Mouse (Mus musculus): Measurements from ENCODE around the gene Uxs1. TPM values are rescaled to one million over a fixed set of nuclear protein-coding genes. Genes with fewer than 3 reads are reported as not detected.
A peak's percentile ranks its signal among the peaks of the same experiment; 100 is the strongest.

Uxs1 gene
- polyA plus RNA-seq, 1 experiment from 2014 or later = 18.2 TPM

GRCm38 (mm10) chr1:43826628-43827001, 985 bp downstream of the Uxs1 start:
- H3K9me3 ChIP-seq = no peaks in the 10 kb centered on the region
- 0% methylated on average over 3 of the region's 3 CpGs for WGBS
- H3K9ac ChIP-seq = peak overlapping the region; percentile 91
- H3K4me2 ChIP-seq = peak overlapping the region; percentile 97
- no peaks in the 10 kb centered on the region for H3K27me3 ChIP-seq
- peak overlapping the region; percentile 92 for H3K4me3 ChIP-seq
- peaks cover 39% of the 10 kb centered on the region for H3K4me1 ChIP-seq (replicated peaks)
- H3K27ac ChIP-seq (replicated peaks) = peak overlapping the region; percentile 94
- ATAC-seq (ENCODE audit: low read depth) = no peak
- no peaks in the 10 kb centered on the region for H3K36me3 ChIP-seq

GRCm38 (mm10) chr1:43823406-43823805, 4.2 kb downstream of the Uxs1 start:
- no peak overlapping the region for H3K9ac ChIP-seq
- no peaks in the 10 kb centered on the region for H3K9me3 ChIP-seq
- H3K4me3 ChIP-seq = no peak overlapping the region
- no peak overlapping the region for H3K4me2 ChIP-seq
- no peaks in the 10 kb centered on the region for H3K36me3 ChIP-seq
- H3K27ac ChIP-seq (replicated peaks) = no peak overlapping the region
- H3K4me1 ChIP-seq (replicated peaks) = peaks cover 44% of the 10 kb centered on the region
- no peak for ATAC-seq (ENCODE audit: low read depth)
- no peaks in the 10 kb centered on the region for H3K27me3 ChIP-seq
- 62% methylated on average over 1 of the region's 1 CpGs for WGBS

- ATAC-seq (ENCODE audit: low read depth) = no peak
- H3K9ac ChIP-seq = no peak overlapping the region
- H3K27ac ChIP-seq (replicated peaks) = no peak overlapping the region
- no peaks in the 10 kb centered on the region for H3K36me3 ChIP-seq
- H3K4me3 ChIP-seq = no peak overlapping the region
- H3K27me3 ChIP-seq = no peaks in the 10 kb centered on the region
- H3K9me3 ChIP-seq = no peaks in the 10 kb centered on the region
- H3K4me1 ChIP-seq (replicated peaks) = peaks cover 41% of the 10 kb centered on the region
- no peak overlapping the region for H3K4me2 ChIP-seq
- WGBS = 81% methylated on average over 5 of the region's 5 CpGs
These were observed 5.0 kb downstream of the Uxs1 start for GRCm38 (mm10) chr1:43822586-43822985.

GRCm38 (mm10) chr1:43821804-43822203, 5.8 kb downstream of the Uxs1 start:
- Histone ChIP-seq H3K9me3 (no peaks in the 10 kb centered on the region), H3K9ac (no peak overlapping the region), H3K27ac (replicated peaks) (no peak overlapping the region), H3K36me3 (no peaks in the 10 kb centered on the region), H3K4me2 (no peak overlapping the region), H3K27me3 (no peaks in the 10 kb centered on the region), H3K4me1 (replicated peaks) (peaks cover 40% of the 10 kb centered on the region), H3K4me3 (no peak overlapping the region)
- ATAC-seq (ENCODE audit: low read depth) = no peak
- WGBS = 92% methylated on average over 1 of the region's 1 CpGs

- no peak overlapping the region for H3K27ac ChIP-seq (replicated peaks)
- no peaks in the 10 kb centered on the region for H3K9me3 ChIP-seq
- no peak for ATAC-seq (ENCODE audit: low read depth)
- H3K9ac ChIP-seq = no peak overlapping the region
- peaks cover 29% of the 10 kb centered on the region for H3K4me1 ChIP-seq (replicated peaks)
- H3K4me2 ChIP-seq = no peak overlapping the region
- no peak overlapping the region for H3K4me3 ChIP-seq
- WGBS = 56% methylated on average over 1 of the region's 1 CpGs
- H3K27me3 ChIP-seq = no peaks in the 10 kb centered on the region
- H3K36me3 ChIP-seq = no peaks in the 10 kb centered on the region
These were observed 7.0 kb downstream of the Uxs1 start for GRCm38 (mm10) chr1:43820571-43820970.

- no peak overlapping the region for H3K4me3 ChIP-seq
- WGBS = 73% methylated on average over 2 of the region's 2 CpGs
These were observed 8.5 kb downstream of the Uxs1 start for GRCm38 (mm10) chr1:43819091-43819490.

GRCm38 (mm10) chr1:43818356-43818755, 9.2 kb downstream of the Uxs1 start:
- Histone ChIP-seq H3K4me1 (replicated peaks) (peaks cover 13% of the 10 kb centered on the region; the same call in 1 of the 2 replicates), H3K36me3 (no peaks in the 10 kb centered on the region), H3K9ac (no peak overlapping the region), H3K9me3 (no peaks in the 10 kb centered on the region), H3K27me3 (no peaks in the 10 kb centered on the region), H3K27ac (replicated peaks) (no peak overlapping the region), H3K4me2 (no peak overlapping the region), H3K4me3 (no peak overlapping the region)
- WGBS = 90% methylated on average over 4 of the region's 4 CpGs
- ATAC-seq (ENCODE audit: low read depth) = no peak

More at GRCm38 (mm10) chr1:43819091-43819490, 8.5 kb downstream of the Uxs1 start:
- H3K9ac ChIP-seq = no peak overlapping the region
- H3K4me1 ChIP-seq (replicated peaks) = peaks cover 17% of the 10 kb centered on the region; the same call in 1 of the 2 replicates
- no peak overlapping the region for H3K4me2 ChIP-seq
- no peak overlapping the region for H3K27ac ChIP-seq (replicated peaks)
- H3K27me3 ChIP-seq = no peaks in the 10 kb centered on the region
- H3K36me3 ChIP-seq = no peaks in the 10 kb centered on the region
- no peaks in the 10 kb centered on the region for H3K9me3 ChIP-seq
- ATAC-seq (ENCODE audit: low read depth) = no peak

- WGBS = 92% methylated on average over 1 of the region's 1 CpGs
- ATAC-seq (ENCODE audit: low read depth) = no peak
- no peak overlapping the region for H3K27ac ChIP-seq (replicated peaks)
These were observed 15.8 kb downstream of the Uxs1 start for GRCm38 (mm10) chr1:43811764-43812163.

GRCm38 (mm10) chr1:43811055-43811454, 16.5 kb downstream of the Uxs1 start:
- ATAC-seq (ENCODE audit: low read depth) = no peak
- WGBS = 90% methylated on average over 3 of the region's 3 CpGs

More at GRCm38 (mm10) chr1:43811764-43812163, 15.8 kb downstream of the Uxs1 start:
- no peak overlapping the region for H3K4me3 ChIP-seq
- H3K4me1 ChIP-seq (replicated peaks) = no peaks in the 10 kb centered on the region
- H3K9ac ChIP-seq = no peak overlapping the region
- H3K27me3 ChIP-seq = no peaks in the 10 kb centered on the region
- peaks cover 13% of the 10 kb centered on the region; the same call in 1 of the 2 replicates for H3K36me3 ChIP-seq
- no peaks in the 10 kb centered on the region for H3K9me3 ChIP-seq
- H3K4me2 ChIP-seq = no peak overlapping the region

GRCm38 (mm10) chr1:43809351-43809750, 18.2 kb downstream of the Uxs1 start:
- Histone ChIP-seq H3K36me3 (peaks cover 16% of the 10 kb centered on the region), H3K4me3 (no peak overlapping the region), H3K4me1 (replicated peaks) (no peaks in the 10 kb centered on the region), H3K27ac (replicated peaks) (no peak overlapping the region), H3K9me3 (no peaks in the 10 kb centered on the region), H3K27me3 (no peaks in the 10 kb centered on the region), H3K4me2 (no peak overlapping the region), H3K9ac (no peak overlapping the region)
- 87% methylated on average over 2 of the region's 2 CpGs for WGBS
- ATAC-seq (ENCODE audit: low read depth) = no peak

More at GRCm38 (mm10) chr1:43811055-43811454, 16.5 kb downstream of the Uxs1 start:
- Histone ChIP-seq H3K27me3 (no peaks in the 10 kb centered on the region), H3K4me3 (no peak overlapping the region), H3K9ac (no peak overlapping the region), H3K9me3 (no peaks in the 10 kb centered on the region), H3K4me1 (replicated peaks) (no peaks in the 10 kb centered on the region), H3K36me3 (peaks cover 13% of the 10 kb centered on the region; the same call in 1 of the 2 replicates), H3K27ac (replicated peaks) (no peak overlapping the region), H3K4me2 (no peak overlapping the region)

- no peaks in the 10 kb centered on the region for H3K4me1 ChIP-seq (replicated peaks)
- H3K27ac ChIP-seq (replicated peaks) = no peak overlapping the region
- WGBS = 92% methylated on average over 1 of the region's 1 CpGs
- no peak overlapping the region for H3K4me3 ChIP-seq
- H3K27me3 ChIP-seq = no peaks in the 10 kb centered on the region
- no peaks in the 10 kb centered on the region for H3K9me3 ChIP-seq
- no peak for ATAC-seq (ENCODE audit: low read depth)
- peaks cover 30% of the 10 kb centered on the region for H3K36me3 ChIP-seq
- H3K4me2 ChIP-seq = no peak overlapping the region
- no peak overlapping the region for H3K9ac ChIP-seq
These were observed 23.6 kb downstream of the Uxs1 start for GRCm38 (mm10) chr1:43803906-43804474.

GRCm38 (mm10) chr1:43798048-43798447, 29.6 kb downstream of the Uxs1 start:
- no peak; the same call in 1 of the 2 replicates for ATAC-seq (ENCODE audit: low read depth)
- Histone ChIP-seq H3K9ac (0 out of 2 replicates have a peak overlapping the region, but pooled peaks have one; percentile 27), H3K4me1 (replicated peaks) (peaks cover 9% of the 10 kb centered on the region; the same call in 1 of the 2 replicates), H3K4me2 (no peak overlapping the region), H3K9me3 (no peaks in the 10 kb centered on the region), H3K36me3 (peaks cover 18% of the 10 kb centered on the region), H3K4me3 (no peak overlapping the region), H3K27me3 (no peaks in the 10 kb centered on the region), H3K27ac (replicated peaks) (peak overlapping the region; percentile 70)
- WGBS = 65% methylated on average over 3 of the region's 3 CpGs

GRCm38 (mm10) chr1:43789765-43790164, 37.8 kb downstream of the Uxs1 start:
- no peaks in the 10 kb centered on the region for H3K9me3 ChIP-seq
- no peaks in the 10 kb centered on the region for H3K27me3 ChIP-seq
- 78% methylated on average over 2 of the region's 2 CpGs for WGBS
- H3K4me1 ChIP-seq (replicated peaks) = no peaks in the 10 kb centered on the region
- peaks cover 15% of the 10 kb centered on the region for H3K36me3 ChIP-seq
- no peak overlapping the region for H3K9ac ChIP-seq
- ATAC-seq (ENCODE audit: low read depth) = no peak
- H3K4me3 ChIP-seq = no peak overlapping the region
- no peak overlapping the region for H3K4me2 ChIP-seq
- no peak overlapping the region for H3K27ac ChIP-seq (replicated peaks)

Data from neural tube, embryonic 13.5 days (tissue).